Mouse (Mus musculus) forebrain, embryonic 12.5 days (tissue): ENCODE results near the gene Kif19a. TPM values are rescaled to one million over a fixed set of nuclear protein-coding genes. Genes with fewer than 3 reads are reported as not detected.

ENCODE experiments used
- ATAC-seq: fragments of 200-750 bp; cut with Nextera tagmentation; 2 replicates; pipeline ENCODE4 v1.8.0; 2017; ENCODE audit warnings: moderate TSS enrichment; ENCODE audit not compliant: low FRiP score
- H3K27ac ChIP-seq: fragments of 300-500 bp; sonication (generic); 2 replicates; pipeline ENCODE4 v1.5.1; 2016; ENCODE audit warnings: mild to moderate bottlenecking
- H3K27me3 ChIP-seq: fragments of 300-500 bp; sonication (generic); 2 replicates; pipeline ENCODE4 v1.6.1; 2016; ENCODE audit warnings: mild to moderate bottlenecking
- H3K36me3 ChIP-seq: fragments of 300-500 bp; sonication (generic); replicated peaks from 2 replicates; pipeline ENCODE4 v1.6.1; 2016; ENCODE audit warnings: mild to moderate bottlenecking
- H3K4me1 ChIP-seq: fragments of 300-500 bp; sonication (generic); 2 replicates; pipeline ENCODE4 v1.6.1; 2016
- H3K4me2 ChIP-seq: fragments of 300-500 bp; sonication (generic); 2 replicates; pipeline ENCODE4 v1.6.1; 2016; ENCODE audit warnings: mild to moderate bottlenecking, moderate library complexity
- H3K4me3 ChIP-seq: fragments of 300-500 bp; sonication (generic); replicated peaks from 2 replicates; pipeline ENCODE4 v1.5.1; 2016; ENCODE audit warnings: mild to moderate bottlenecking
- H3K9ac ChIP-seq: fragments of 300-500 bp; sonication (generic); 2 replicates; pipeline ENCODE4 v1.6.1; 2016; ENCODE audit warnings: mild to moderate bottlenecking
- H3K9me3 ChIP-seq: fragments of 300-500 bp; sonication (generic); 2 replicates; pipeline ENCODE4 v1.6.1; 2016
- WGBS: fragments of 180-500 bp; shearing (Covaris S2); methylation state at CpG from one replicate; pipeline ENCODE4 v1.1.7; 2016; 5-methylcytosine and 5-hydroxymethylcytosine counted together
- polyA plus RNA-seq: library from polyadenylated mRNA; unstranded; fragments of >200 nt; fragmentation: Nextera tagmentation; extraction: Ambion mirVana; gene quantifications from 2 replicates; pipeline ENCODE4 v1.2.1, GENCODE M21; 2016

Gene Kif19a
- polyA plus RNA-seq, 1 experiment from 2014 or later = 0.80 TPM

GRCm38 (mm10) chr11:114787611-114788010 lies 22.4 kb downstream of the Kif19a start:
- ATAC-seq = no peak
- H3K9ac ChIP-seq = no peak overlapping the region
- H3K4me2 ChIP-seq = no peak overlapping the region
- peaks cover 86% of the 10 kb centered on the region for H3K27me3 ChIP-seq
- 84% methylated on average over 3 of the region's 3 CpGs for WGBS
- no peaks in the 10 kb centered on the region for H3K9me3 ChIP-seq
- H3K4me1 ChIP-seq = peaks cover 43% of the 10 kb centered on the region
- H3K36me3 ChIP-seq = no peaks in the 10 kb centered on the region
- no peak overlapping the region for H3K27ac ChIP-seq
- H3K4me3 ChIP-seq = no peak overlapping the region

DNA sequence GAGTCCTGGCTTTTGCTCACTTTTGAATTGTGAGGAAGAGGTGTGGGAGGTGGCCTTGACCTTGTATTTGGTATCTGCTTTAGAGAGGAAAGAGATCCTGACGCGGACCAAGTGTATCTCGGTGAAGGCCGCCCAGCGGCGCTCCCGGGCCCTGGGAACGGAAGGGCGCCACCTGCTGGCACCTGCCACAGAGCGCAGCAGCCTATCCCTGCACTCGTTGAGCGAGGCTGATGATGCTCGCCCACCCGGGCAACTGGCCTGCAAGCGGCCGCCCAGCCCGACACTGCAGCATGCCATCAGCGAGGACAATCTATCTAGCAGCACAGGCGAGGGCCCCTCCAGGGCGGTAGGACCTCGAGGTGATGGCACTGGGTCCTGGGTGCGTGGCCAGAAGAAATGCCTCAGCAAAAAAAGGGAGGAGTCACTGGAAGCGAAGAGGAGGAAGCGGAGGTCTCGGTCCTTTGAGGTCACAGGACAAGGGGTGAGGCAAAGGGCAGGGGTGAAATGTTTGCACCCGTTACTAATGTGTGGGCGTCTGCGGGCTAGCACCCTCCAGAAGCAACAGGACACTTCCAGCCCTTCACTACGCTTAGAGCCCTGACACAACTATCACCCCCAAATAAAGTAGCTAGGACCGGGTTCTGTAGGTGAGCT lies 24.0 kb downstream of the Kif19a start:
- Histone ChIP-seq H3K4me2 (peak overlapping the region; percentile 43), H3K9me3 (no peaks in the 10 kb centered on the region), H3K36me3 (no peaks in the 10 kb centered on the region), H3K27me3 (peaks cover 97% of the 10 kb centered on the region), H3K27ac (no peak overlapping the region), H3K4me1 (peaks cover 59% of the 10 kb centered on the region), H3K4me3 (0 out of 2 replicates have a peak overlapping the region, but pooled peaks have one; percentile 7), H3K9ac (no peak overlapping the region)
- ATAC-seq = peak; percentile 57
- WGBS = 14% methylated on average over 30 of the region's 30 CpGs

GRCm38 (mm10) chr11:114789716-114790115 lies 24.5 kb downstream of the Kif19a start:
- Histone ChIP-seq H3K4me2 (no peak overlapping the region), H3K27ac (no peak overlapping the region), H3K9me3 (no peaks in the 10 kb centered on the region), H3K4me1 (peaks cover 64% of the 10 kb centered on the region), H3K36me3 (no peaks in the 10 kb centered on the region), H3K27me3 (peaks cover 94% of the 10 kb centered on the region), H3K4me3 (no peak overlapping the region), H3K9ac (no peak overlapping the region)
- no peak for ATAC-seq
- WGBS = 57% methylated on average over 9 of the region's 9 CpGs

DNA sequence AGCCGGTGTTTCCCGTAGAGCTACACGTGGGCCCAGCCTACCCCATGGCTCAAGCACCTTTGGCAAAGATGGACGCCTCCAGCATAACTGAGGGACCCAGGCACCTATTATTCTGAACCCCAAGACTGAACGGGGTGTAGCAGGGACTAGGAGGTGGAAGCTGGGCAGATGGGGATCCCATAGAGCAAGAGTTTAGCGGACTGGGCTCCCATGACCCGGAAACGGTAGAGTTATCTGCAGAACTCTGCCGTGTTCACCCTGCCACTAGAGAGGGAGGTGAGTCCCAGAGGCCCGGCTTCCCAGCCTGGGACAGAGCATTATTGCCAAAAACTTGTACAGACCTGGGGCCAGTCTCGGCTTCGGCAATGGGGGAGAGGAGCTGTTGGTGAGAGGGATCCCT lies 25.0 kb downstream of the Kif19a start:
- no peak overlapping the region for H3K27ac ChIP-seq
- H3K9ac ChIP-seq = peak overlapping the region; percentile 17; the same call in 1 of the 2 replicates
- 69% methylated on average over 12 of the region's 12 CpGs for WGBS
- H3K9me3 ChIP-seq = no peaks in the 10 kb centered on the region
- H3K4me1 ChIP-seq = peaks cover 69% of the 10 kb centered on the region
- no peaks in the 10 kb centered on the region for H3K36me3 ChIP-seq
- no peak overlapping the region for H3K4me2 ChIP-seq
- ATAC-seq = no peak
- H3K27me3 ChIP-seq = peaks cover 89% of the 10 kb centered on the region
- no peak overlapping the region for H3K4me3 ChIP-seq

- no peak overlapping the region; the same call in 1 of the 2 replicates for H3K4me3 ChIP-seq
- H3K9ac ChIP-seq = no peak overlapping the region
- H3K9me3 ChIP-seq = no peaks in the 10 kb centered on the region
- no peaks in the 10 kb centered on the region for H3K36me3 ChIP-seq
- H3K27me3 ChIP-seq = peaks cover 82% of the 10 kb centered on the region
- 37% methylated on average over 4 of the region's 4 CpGs for WGBS
- no peak for ATAC-seq
- H3K4me2 ChIP-seq = no peak overlapping the region; the same call in 1 of the 2 replicates
- peaks cover 73% of the 10 kb centered on the region for H3K4me1 ChIP-seq
- H3K27ac ChIP-seq = no peak overlapping the region
These were observed 25.7 kb downstream of the Kif19a start for GRCm38 (mm10) chr11:114790841-114791240.

DNA sequence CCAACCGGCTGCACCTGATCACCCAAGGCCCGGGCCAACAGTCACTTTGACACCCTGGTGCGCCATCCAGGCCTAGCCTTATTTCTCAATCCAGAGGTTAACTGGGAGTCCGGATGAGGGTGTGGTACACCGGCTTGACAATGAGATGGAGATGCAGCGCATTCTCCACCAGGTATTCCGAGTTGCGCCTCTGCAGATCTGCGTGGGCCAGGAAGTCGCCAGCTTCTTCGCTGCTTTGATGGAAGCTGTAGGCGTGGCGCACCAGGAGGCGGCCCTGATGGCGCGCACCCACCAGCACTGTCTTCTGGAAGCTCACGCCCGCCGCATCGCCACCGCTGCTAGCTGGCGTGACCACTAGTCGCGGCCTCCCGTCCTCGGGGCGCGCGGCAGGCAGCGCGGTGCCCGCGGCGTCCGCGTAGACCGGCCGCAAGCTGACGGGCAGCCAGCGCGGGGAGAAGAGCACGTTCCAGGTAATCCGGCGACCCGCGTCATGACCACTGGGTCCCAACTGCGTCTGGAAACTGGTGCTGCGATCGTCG lies 26.2 kb downstream of the Kif19a start:
- peak overlapping the region; percentile 86 for H3K4me2 ChIP-seq
- peaks cover 77% of the 10 kb centered on the region for H3K27me3 ChIP-seq
- 5% methylated on average over 50 of the region's 50 CpGs for WGBS
- no peak for ATAC-seq
- H3K36me3 ChIP-seq = no peaks in the 10 kb centered on the region
- H3K9ac ChIP-seq = peak overlapping the region; percentile 59
- peaks cover 75% of the 10 kb centered on the region for H3K4me1 ChIP-seq
- 0 out of 2 replicates have a peak overlapping the region, but pooled peaks have one; percentile 61 for H3K27ac ChIP-seq
- peak overlapping the region; percentile 50 for H3K4me3 ChIP-seq
- no peaks in the 10 kb centered on the region for H3K9me3 ChIP-seq

DNA sequence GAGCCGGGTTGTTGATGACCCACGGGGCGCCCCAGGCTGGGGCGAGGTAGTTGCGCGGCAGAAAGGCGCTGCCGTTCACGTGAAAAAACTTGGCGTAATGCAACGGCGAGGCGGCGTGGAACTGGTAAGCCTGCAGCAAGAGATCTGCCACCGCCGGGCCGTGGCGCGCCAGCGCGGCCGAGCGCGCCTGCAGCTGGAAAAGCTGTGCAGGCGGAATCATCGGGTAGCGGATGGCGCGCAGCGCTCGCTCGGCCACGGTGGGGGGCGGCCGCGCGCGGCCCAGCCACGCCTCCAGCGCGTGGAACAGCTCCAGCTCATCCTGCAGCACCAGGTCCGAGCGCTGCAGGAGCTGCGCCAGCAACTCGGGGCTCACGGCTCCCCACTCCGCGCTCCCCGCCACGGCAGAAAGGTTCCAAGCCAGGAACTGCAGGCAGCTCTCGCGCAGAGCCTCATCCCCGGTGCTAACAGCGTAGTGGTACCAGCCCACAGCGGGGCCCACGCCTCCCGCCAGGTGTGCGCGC lies 26.8 kb downstream of the Kif19a start:
- no peaks in the 10 kb centered on the region for H3K9me3 ChIP-seq
- H3K9ac ChIP-seq = peak overlapping the region; percentile 59
- H3K27me3 ChIP-seq = peaks cover 71% of the 10 kb centered on the region
- peak overlapping the region; percentile 61 for H3K27ac ChIP-seq
- peak overlapping the region; percentile 50 for H3K4me3 ChIP-seq
- peaks cover 77% of the 10 kb centered on the region for H3K4me1 ChIP-seq
- H3K36me3 ChIP-seq = no peaks in the 10 kb centered on the region
- under 1% methylated on average over 45 of the region's 59 CpGs for WGBS
- no peak for ATAC-seq
- peak overlapping the region; percentile 86 for H3K4me2 ChIP-seq

DNA sequence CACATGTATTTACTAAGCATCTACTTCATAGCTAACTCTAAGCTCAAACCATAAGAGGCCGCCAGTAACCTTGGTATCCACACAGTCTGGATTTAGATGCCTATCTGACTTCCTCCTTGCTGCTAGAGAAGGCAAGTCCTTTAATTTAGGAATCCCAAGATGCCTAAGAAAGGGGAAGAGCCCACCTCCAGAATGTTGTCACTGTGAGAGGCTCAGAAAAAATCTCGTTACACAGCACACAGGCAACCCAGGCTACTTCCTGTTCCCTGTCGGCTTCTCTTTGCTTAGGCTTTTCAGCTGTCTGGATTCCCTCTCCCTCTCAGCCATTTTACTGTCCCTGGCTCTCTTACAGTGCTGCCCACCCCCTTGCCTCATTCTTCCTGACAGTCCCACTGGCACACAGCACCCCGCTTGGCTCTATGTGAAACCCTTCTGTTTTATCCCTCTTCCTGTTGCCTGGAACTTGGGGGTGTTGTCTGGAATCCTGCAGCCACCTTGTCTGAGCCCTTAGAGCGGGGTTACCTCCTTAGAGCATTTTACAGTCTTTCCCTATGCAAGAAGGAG lies 27.8 kb downstream of the Kif19a start:
- Histone ChIP-seq H3K9me3 (no peaks in the 10 kb centered on the region), H3K4me2 (peak overlapping the region; percentile 86), H3K36me3 (no peaks in the 10 kb centered on the region), H3K27ac (no peak overlapping the region), H3K4me1 (peaks cover 83% of the 10 kb centered on the region), H3K9ac (peak overlapping the region; percentile 59; the same call in 1 of the 2 replicates), H3K4me3 (peak overlapping the region; percentile 50), H3K27me3 (peaks cover 61% of the 10 kb centered on the region)
- WGBS = 55% methylated on average over 5 of the region's 5 CpGs
- ATAC-seq = no peak

- H3K9ac ChIP-seq = peak overlapping the region; percentile 51
- H3K4me1 ChIP-seq = peaks cover 75% of the 10 kb centered on the region
- ATAC-seq = no peak
- peak overlapping the region; percentile 50 for H3K4me3 ChIP-seq
- peaks cover 53% of the 10 kb centered on the region for H3K27me3 ChIP-seq
- H3K27ac ChIP-seq = peak overlapping the region; percentile 99
- H3K4me2 ChIP-seq = peak overlapping the region; percentile 86
- 62% methylated on average over 19 of the region's 19 CpGs for WGBS
- H3K9me3 ChIP-seq = no peaks in the 10 kb centered on the region
- no peaks in the 10 kb centered on the region for H3K36me3 ChIP-seq
These were observed 28.8 kb downstream of the Kif19a start for GRCm38 (mm10) chr11:114793868-114794545.

DNA sequence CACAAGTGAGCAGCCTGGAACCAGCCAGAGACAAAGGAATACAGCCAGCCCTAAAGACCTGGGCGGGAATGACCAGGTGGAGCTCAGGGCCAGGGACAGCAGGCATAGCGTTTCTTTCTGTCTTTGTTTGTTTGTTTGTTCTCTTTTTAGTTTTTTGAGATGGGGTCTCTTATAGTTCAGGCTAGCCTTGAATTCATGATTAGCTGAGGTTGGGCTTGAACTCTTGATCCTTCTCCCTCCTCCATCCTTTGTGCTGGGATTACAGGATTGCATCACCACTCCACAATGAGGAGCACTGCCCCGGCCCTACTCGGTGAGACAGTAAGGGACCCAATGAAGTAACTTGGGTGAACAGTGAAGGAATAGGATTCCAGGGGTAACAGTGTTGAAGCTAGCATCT lies 29.5 kb downstream of the Kif19a start:
- 17% methylated on average over 4 of the region's 4 CpGs for WGBS
- peaks cover 68% of the 10 kb centered on the region for H3K4me1 ChIP-seq
- H3K9me3 ChIP-seq = no peaks in the 10 kb centered on the region
- ATAC-seq = peak; percentile 36
- H3K4me2 ChIP-seq = peak overlapping the region; percentile 86
- peak overlapping the region; percentile 50 for H3K4me3 ChIP-seq
- H3K27ac ChIP-seq = peak overlapping the region; percentile 99
- peaks cover 46% of the 10 kb centered on the region for H3K27me3 ChIP-seq
- H3K36me3 ChIP-seq = no peaks in the 10 kb centered on the region
- peak overlapping the region; percentile 56 for H3K9ac ChIP-seq

GRCm38 (mm10) chr11:114795231-114795746 lies 30.1 kb downstream of the Kif19a start:
- H3K9ac ChIP-seq = peak overlapping the region; percentile 56
- peaks cover 40% of the 10 kb centered on the region for H3K27me3 ChIP-seq
- ATAC-seq = peak; percentile 90
- H3K4me1 ChIP-seq = peaks cover 67% of the 10 kb centered on the region
- H3K36me3 ChIP-seq = no peaks in the 10 kb centered on the region
- WGBS = 1% methylated on average over 7 of the region's 7 CpGs
- H3K27ac ChIP-seq = peak overlapping the region; percentile 99
- no peaks in the 10 kb centered on the region for H3K9me3 ChIP-seq
- H3K4me2 ChIP-seq = peak overlapping the region; percentile 86
- H3K4me3 ChIP-seq = peak overlapping the region; percentile 50

DNA sequence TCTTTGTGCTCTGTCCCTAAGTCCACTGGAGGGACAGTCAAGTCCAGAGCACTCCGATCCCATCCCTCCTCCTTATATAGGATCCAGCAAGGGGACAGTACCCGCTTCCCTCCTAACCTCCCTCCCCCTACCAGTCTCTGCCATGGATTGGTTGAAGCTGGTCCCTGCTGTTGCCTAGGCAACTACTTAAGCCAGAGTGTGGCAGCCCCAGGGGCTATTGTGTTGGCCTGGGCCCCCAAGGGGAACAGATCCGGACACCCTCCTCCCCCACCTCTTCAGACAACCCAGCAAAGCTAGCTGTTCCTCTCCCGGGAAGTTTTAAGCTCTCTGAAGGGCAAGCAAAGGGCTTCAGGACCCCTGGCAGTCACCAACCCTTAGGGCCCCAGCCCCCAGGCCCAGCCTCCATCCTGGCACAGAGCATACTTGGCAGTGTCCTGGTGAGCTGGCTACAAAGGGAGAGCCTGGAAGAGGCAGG lies 30.7 kb downstream of the Kif19a start, which contains the start of gene Btbd17:
Btbd17 (minus strand) TSS at position 98 of the 475 bp plus-strand sequence.
- peak; percentile 88 for ATAC-seq
- Histone ChIP-seq H3K4me1 (peaks cover 64% of the 10 kb centered on the region), H3K27me3 (peaks cover 35% of the 10 kb centered on the region), H3K36me3 (no peaks in the 10 kb centered on the region), H3K9me3 (no peaks in the 10 kb centered on the region), H3K27ac (peak within 1 kb of the TSS; percentile 99), H3K9ac (peak within 1 kb of the TSS; percentile 56), H3K4me2 (peak within 1 kb of the TSS; percentile 86), H3K4me3 (peak within 1 kb of the TSS; percentile 50)
- WGBS = 2% methylated on average over 4 of the region's 4 CpGs
